8 mouse cellular contexts compared by ENCODE assay signal in the genomic region with DNA sequence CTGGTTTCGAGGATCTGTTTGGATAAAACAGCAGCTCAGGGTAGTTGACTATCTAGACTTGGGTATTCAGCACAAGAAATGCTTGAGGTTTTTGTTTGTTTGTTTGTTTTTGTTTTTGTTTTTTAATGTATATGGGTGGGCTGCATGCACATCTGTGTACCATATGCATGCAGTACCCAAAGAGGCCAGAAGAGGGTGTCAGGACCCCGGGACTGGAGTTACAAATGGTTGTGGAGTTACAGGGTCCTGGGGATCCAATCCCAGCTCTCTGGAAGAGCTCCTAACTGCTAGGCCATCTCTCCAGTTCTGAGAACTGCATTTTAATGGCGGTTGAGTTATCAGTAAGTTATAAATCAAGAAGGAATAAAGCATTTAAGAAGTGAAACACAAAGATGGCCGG.
DNase-seq lines count a peak whose midpoint lies in the region; ATAC-seq lines count a peak whose summit lies in the region.

No protein-coding gene starts in this region.

- no peaks in the 10 kb centered on the region for H3K27me3 ChIP-seq in hindbrain, embryonic 10.5 days (ENCODE audit: insufficient read depth, poor library complexity, severe bottlenecking)
- no peaks in the 10 kb centered on the region for H3K27me3 ChIP-seq in hindbrain, embryonic 12.5 days

- no peak overlapping the region for H3K4me2 ChIP-seq in hindbrain, embryonic 12.5 days (replicated peaks)

- no peaks in the 10 kb centered on the region for H3K9me3 ChIP-seq in hindbrain, embryonic 10.5 days
- no peaks in the 10 kb centered on the region for H3K9me3 ChIP-seq in hindbrain, embryonic 12.5 days (replicated peaks)

- ATAC-seq in hindbrain, embryonic 12.5 days (ENCODE audit: low FRiP score): no peak

- 77% methylated on average over 4 of the region's 4 CpGs for WGBS in hindbrain, embryonic 10.5 days
- 76% methylated on average over 4 of the region's 4 CpGs for WGBS in hindbrain, embryonic 12.5 days

- no peak overlapping the region for H3K9ac ChIP-seq in hindbrain, embryonic 12.5 days

- no peak overlapping the region for H3K4me3 ChIP-seq in hindbrain, embryonic 10.5 days
- H3K4me3 ChIP-seq in hindbrain, embryonic 12.5 days: no peak overlapping the region

- DNase-seq in hindbrain, embryonic 10.5 days (ENCODE audit: low spot score): peak; percentile 18
- peak; percentile 20 for DNase-seq in thymus, postnatal 4 days
- DNase-seq in thymus, postnatal 25 days: no peak
- DNase-seq in embryo, embryonic 9.5 days (ENCODE audit: extremely low spot score): peak; percentile 31
- DNase-seq in yolk sac, embryonic 10.5 days (ENCODE audit: low spot score): no peak
- no peak for DNase-seq in layer of hippocampus, adult 11-12 months (ENCODE audit: low spot score)
- no peak for DNase-seq in c-Kit-positive CD71-positive TER-119-positive erythroid progenitor cells, embryonic 14.5 days (ENCODE audit: low spot score)

- H3K4me1 ChIP-seq in hindbrain, embryonic 10.5 days (replicated peaks): peaks cover 3% of the 10 kb centered on the region; the same call in 1 of the 2 replicates
- no peaks in the 10 kb centered on the region for H3K4me1 ChIP-seq in hindbrain, embryonic 12.5 days

- H3K36me3 ChIP-seq in hindbrain, embryonic 10.5 days: no peaks in the 10 kb centered on the region
- H3K36me3 ChIP-seq in hindbrain, embryonic 12.5 days: no peaks in the 10 kb centered on the region

- H3K27ac ChIP-seq in hindbrain, embryonic 10.5 days: no peak overlapping the region
- H3K27ac ChIP-seq in hindbrain, embryonic 12.5 days: no peak overlapping the region

Comparison
In these comparisons a context has a peak if more than half of its experiments do, and no peak if none do; other contexts are left out.
1. DNase-seq: peak in hindbrain, embryonic 10.5 days (single experiment), thymus, postnatal 4 days (single experiment) and embryo, embryonic 9.5 days (single experiment); none in thymus, postnatal 25 days (single experiment), yolk sac, embryonic 10.5 days (single experiment), layer of hippocampus, adult 11-12 months (single experiment) and c-Kit-positive CD71-positive TER-119-positive erythroid progenitor cells, embryonic 14.5 days (single experiment).